Mouse (Mus musculus) common myeloid progenitor, adult 5-6 weeks (primary cell): ENCODE results near the gene Scg2. TPM values are rescaled to one million over a fixed set of nuclear protein-coding genes. Genes with fewer than 3 reads are reported as not detected.

Source experiments
- ATAC-seq: replicated peaks from 2 replicates; pipeline ENCODE4 v1.8.0; 2016; ENCODE audit warnings: low read depth, mild to moderate bottlenecking, moderate TSS enrichment, inconsistent platforms; ENCODE audit not compliant: poor library complexity, severe bottlenecking
- total RNA-seq: library from RNA; stranded (forward); fragments of 200-1000, 187-1606 nt; gene quantifications from 2 replicates; pipeline ENCODE4 v1.2.3, GENCODE M21; 2017

The Scg2 gene
- total RNA-seq = not detected in 2 replicates

DNA sequence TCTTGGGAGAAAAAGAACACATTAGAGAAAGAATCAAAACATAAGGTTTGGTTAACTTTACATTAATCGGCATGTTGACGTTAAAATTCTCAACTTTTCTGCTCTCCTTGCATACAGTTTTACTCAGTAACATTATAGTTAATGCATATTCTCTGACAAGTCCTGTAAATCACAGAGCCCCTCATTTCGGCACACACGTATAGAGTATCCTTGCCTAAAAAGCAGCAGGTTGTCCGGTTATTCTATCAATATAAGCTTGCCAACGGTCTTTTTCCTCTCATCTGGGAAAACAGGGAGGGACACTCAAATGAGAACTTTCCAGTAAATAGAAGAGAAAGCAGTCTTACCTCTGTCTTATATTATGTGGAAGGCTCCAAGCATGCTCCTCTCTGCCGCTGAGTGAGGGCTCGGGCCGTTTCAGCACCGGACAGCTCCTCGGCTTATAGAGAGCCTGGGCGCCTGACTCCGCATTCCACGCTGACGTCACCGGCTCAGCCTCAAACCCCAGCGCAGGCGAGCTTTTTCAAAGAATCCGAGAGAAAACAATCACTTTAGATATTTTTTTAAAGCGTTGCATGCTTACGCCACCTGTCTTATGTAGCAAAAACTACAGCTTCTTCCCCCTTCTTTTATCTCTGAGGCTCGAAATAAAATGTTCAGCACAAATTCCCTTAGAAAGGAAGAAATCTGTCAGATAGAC, at the start of gene Scg2:
TSS of gene Scg2 (minus strand) at position 512 of the 700 bp plus-strand sequence.
- peak; percentile 98 for ATAC-seq

DNA sequence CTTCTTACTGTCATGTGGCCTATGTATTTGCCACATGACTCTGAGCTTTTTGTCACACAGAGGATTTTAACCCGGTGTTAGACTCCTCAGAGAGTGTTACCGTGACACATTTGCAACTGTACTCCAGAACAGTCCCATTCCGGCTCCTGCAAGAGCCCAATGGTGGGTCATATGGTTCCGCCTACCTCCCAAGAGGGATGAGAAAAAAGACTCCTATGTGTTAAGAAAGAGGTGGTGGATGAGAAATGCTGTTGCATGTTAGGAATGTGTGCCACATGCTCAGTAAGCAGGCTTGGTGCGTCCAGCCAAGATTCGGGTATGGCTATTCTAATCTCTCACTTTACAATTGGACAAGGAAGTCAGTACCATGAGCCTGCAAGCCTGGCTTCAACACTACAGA, 45.6 kb upstream of the Scg2 start:
- ATAC-seq = no peak

DNA sequence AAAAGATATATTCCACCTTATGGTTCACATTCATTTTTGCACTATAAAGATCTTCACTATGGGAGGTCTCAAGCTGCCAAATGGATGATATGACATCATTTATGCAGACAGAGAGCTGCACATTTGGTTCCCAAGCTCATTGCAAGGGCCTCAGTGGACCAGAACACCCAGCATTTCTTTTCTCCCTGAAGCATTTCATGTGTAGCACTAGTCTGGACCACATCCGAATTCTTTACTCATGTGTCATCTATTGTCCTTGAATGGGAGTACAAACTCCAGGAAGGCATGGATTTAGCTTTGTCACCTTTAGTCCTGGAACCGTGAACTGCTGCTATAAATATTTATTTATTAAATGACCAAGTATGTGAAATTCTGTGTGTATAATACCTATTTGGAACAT, 30.9 kb upstream of the Scg2 start:
- no peak for ATAC-seq

DNA sequence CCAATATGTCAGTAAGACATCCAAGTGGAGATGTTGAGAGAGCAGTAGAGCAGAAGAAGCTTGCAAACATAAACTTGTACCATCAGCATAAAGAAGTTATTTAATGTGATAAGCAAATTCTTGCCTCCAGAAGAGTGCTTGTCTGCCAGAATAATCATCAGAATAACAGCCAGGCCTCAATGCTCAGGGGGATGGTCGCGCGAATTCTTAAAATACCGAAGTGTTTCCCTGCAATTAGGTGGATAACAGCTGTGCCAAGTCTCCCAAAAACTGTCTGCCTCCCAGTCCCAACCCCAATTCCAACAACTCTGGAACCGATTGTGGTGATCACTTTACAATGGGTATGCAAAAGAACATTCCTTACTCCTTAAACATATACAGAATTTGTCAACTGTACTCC, 30.0 kb upstream of the Scg2 start:
- ATAC-seq = no peak

DNA sequence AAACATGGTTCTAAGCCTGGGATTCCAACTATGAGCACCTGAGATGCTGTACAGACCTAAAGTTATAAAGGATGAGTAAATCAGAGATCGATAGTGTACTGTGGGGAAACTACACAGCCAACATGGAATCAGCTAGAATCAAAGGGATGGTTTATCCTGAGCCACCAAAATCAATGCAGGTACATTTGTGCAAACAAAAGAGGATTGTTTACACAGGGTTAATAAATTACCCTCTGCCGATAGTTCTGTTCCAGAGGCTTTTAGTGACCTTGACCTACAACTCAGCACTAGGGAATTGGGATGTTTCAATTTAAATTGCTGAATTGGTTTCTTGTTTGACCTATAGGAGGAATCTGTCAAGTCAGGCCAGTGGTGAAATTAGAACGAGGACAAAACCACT, 26.7 kb upstream of the Scg2 start:
- no peak for ATAC-seq

DNA sequence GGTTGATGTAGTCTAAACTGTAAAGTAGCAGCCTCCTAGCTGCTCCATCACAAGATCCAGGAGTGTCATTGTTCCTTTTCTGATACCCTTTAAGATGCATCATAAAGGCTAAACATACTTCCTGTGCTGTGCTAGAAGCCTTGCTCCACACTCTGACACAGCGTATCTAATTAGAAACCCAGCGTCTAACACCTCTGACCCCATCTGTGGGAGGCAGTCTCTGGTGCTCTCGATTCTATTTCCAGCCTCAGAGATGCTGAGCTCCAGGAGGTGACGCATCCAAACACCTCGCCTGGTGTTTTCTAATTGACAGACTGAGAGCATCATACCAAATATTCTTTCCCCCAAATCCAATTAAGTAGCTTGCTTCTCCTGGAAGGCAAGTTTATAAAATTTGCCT, 18.6 kb upstream of the Scg2 start:
- ATAC-seq = no peak

DNA sequence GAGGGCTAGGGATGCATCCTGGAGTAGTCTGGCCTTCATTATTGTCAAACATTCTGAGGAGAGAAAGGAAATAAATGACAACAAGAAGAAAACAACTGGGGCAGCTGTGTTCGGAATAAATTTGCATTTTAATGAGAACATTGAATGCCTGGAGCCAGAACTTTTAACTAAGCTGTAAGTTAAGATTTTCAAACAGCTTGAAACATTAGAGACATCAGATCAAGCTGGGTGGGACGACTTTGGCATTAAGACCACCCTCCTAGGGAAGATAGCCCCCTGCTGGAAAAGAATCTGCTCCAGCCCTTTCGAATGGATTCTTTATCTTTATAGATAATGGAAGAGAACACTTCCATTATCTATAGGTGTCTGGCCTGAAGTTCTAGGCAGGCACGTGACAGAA, 14.2 kb upstream of the Scg2 start:
- ATAC-seq = no peak

DNA sequence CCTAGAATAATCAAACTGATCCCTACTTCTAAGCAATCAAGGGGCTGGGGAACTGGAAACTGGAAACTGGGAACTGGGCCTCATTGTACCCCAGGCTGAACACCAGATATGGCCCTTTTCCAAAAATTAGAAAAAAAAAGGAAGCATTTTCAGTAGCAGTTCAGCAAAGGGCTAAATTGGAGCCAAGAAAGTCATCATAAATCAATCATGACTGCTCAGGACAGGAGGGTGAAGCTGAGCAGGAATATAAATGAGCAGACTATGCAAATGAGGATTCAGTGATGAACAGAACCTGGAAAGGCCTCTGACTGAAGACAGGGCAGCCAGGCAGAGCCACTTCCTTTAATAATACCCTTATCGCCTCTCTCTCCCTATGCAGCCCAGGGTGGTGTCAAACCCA, 12.4 kb upstream of the Scg2 start:
- ATAC-seq = no peak

DNA sequence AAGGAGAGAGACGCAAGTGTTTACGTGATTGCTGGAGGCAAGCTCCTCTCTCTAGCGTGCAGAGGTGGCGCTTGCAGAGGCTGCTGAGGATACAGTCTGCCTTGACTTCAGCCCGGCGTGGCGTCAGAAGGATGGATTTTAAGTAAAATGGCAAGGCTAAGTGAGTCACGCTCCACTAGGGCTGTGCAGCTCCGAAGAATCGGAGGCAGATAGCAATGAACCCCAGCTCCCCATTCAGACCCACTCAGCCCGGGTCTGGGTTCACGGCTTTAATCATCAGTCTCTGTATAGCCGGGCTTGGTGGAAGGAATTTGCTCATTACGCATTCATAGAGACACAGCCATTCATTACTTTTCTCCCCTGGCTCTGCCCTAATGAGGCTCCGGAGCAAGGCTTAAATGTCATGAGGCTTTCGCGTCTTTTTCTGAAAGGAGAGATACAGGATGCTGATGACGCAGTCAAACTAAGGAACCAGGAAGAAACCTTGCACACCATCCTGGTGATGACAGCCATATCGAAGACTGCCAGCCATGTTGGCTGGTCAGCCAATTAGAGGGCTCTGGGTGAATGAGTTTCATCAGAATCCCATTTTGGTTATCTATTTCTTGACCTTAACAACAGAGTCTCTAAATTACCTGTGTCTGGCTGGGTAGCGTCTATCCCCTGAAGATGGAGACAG, 10.6 kb upstream of the Scg2 start:
- ATAC-seq = no peak

DNA sequence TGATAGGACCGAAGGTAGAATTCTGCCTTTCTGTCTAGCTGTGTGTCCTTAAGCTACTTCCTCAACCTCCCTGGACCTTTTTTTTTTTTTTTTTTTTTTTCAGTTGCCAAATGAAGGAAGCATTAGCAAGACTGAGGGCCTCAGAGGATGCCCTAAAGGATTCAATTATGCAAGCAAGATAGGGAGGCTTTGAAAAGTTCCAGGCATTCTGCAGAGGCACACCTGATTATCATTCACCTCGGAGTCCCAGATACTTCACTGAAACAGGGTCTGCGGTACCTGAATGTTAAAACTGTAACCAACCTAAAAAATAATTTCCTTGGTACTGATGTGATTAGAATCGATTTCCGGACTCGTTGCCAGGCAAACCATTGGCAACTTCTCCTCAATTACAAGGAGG, 10.0 kb upstream of the Scg2 start:
- no peak for ATAC-seq

DNA sequence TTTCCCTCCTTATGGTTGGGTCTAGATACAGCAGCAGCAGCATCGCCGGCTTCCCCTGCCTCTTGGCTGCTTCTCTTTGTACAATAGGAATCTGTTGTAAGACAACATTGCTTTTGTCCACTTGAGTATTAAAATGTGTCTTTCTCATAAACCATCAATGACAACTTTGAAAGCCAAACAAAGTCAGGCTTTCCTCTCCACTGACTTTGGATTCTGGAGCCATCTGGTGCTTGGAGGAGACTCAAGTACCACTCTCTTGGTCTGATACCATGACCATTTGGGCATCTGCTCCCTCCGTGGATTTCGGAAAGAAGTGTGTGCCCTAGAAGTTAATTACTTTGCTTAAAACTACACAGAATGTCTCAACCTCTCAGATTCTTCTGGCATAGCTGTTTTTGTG, 5.7 kb upstream of the Scg2 start:
- no peak for ATAC-seq

DNA sequence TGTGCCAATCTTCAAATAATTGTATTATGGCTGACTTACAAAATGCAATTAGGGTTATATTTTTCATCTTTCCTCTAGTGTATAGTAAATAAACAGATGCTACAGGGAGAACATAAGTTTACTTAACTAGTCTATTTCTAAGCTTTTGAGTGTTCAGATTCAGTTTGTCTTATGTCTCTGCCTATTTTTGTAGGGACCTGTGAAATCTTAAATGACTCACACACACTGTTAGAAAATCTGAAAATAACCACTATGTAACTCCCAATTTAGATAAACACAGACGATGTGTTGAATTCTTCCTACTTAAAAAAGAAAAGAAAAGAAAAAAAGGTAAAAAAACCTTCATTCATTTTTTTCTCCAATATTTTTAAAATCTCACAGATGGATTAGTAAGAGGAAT, 2.2 kb downstream of the Scg2 start:
- ATAC-seq = no peak

DNA sequence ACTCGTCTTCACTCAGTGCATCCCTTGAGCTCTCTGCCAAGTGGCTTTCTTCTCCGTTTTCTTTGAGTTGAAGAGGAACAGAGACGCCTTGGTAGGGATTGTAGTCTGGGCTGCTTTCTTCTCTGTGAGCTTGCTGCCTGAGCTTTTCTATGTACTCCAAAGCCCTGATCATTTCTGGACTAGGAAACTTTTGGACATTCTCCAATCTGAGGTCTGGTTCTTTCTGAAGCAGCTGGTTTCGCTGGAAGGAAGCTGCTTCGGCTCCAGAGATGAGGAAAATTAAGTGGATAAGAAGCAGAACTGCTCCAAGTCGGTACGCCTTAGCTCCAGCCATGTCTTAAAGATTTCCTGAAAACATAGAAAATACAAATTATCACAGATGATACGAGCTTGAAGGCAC, 3.2 kb downstream of the Scg2 start:
- no peak for ATAC-seq

DNA sequence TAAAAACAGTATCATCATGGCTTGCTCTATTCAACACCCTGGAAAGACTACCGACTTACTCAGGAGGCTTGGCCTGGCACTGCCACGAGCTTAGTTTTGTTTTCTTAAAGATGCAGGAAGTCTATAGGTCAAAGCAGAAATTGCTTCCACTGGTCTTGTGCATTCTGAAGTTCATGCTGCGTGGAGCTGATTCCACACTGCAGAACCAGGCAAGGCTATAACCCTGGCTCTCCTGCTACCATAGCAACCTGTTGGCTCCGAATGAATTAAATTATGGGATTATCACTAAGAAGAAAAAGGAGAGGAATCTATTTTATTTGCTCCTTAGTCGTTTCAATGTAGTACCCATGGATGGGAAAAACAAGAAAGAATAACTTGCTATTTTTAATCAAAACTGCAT, 10.9 kb downstream of the Scg2 start:
- no peak for ATAC-seq

DNA sequence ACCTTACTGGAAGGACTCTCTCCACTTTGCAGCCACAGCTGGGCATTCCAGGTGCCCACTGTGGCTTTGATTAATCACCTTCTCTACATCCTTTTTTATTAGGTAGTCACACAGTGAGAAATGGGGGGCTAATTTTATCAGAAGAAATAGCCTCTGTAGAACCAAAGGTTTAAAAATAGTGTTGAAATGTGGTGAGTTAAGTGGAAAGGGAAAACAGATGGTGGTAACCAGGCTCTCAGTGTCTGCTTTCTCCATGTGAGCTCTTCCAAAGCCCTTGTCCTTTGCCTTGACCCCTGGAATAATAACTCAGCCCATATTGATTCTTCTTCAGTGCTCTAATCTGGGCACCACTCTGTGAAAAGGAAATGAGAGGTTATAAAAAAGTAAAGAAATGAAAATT, 24.4 kb downstream of the Scg2 start:
- no peak for ATAC-seq

DNA sequence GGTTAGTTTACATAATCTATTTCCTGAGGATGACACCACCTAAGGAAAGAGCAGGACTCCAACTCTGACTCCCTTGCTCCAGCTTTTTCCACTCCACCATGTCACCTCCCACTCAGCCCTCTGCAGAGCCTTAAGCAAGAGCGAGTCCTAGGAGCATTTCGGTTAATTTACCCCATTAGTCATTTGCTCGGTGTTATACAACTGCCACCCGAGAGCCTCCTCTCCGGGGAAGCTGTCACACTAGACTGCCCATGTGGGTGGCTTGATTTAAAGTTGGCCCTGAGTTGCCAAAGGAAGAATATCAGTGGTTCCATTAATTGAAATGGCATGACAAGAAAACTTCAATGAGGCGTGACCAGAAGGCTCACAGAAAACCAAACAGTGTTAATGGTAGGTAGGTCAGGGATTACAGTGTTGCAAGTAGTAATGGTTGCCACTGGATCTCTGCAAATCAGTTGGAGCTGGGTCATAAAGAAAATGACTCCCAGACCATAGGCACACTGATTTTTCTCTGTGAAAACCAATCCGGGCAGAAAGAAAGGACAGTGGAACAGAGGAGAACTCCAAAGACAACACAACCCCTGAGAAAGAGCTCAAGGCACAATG, 33.5 kb downstream of the Scg2 start:
- ATAC-seq = no peak

DNA sequence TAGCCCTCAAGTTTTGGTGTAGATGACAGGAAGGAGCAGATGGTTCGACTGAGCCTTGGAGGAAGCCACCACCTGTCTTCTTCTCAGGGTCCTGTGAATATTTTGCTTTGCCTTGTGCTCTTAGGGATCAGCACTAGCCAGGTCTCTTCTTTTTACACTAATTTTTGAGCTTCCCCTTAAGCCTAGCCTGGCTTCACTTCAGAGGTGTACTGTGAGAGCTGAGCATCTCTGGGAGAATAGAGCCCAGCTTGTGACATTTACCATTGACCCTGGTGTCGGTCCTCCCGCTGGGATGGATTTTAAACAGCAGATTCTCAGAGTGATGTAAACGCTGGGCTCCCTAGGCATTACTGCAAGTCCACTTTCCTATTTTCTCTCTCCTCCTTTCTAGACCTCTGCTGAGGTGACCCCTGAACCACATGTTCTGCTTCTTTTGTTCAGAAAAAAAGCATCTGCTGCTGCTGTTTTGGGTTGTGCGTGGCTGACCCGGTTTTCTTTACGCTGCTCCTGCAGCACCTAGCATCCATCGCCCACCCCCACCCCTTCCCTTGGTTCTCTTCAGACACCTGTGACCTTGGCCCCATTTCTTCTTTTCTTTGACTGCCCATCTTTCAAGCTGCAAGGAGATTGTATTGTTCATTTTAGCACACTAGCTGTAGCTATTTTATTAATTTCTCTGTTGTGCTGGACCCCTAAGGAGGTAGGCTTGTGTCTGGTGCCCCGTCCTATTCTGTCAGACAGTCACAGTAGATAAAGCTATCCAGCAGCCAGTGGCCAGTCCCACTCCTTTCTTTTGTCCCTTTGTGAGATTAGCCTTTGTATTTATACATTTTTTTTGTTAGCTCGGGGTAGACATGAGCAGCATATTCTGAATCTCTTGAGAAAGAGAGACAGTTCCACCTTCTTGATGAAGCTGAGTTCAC, 38.6 kb downstream of the Scg2 start:
- no peak for ATAC-seq

DNA sequence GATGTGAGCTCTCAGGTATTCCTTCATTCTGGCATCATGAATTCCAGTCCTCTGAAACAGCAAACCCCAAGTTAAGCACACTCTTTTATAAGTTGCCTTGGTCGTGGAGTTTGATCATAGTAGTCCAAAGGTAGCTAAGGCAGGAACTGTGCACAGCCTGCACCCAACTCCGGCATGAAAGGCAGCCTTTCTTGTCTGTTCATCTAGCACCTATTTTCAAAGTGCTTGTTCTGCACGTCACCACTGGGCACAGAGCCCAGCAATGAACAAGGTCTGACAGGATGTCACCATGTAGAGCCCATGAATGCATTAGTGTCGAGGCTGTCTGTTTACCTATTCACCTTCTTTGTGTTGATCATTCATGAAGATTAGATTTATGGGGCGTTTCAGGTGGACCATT, 39.6 kb downstream of the Scg2 start:
- ATAC-seq = no peak
